Comparison of ENCODE assay signal across 9 mouse cellular contexts in the genomic region with DNA sequence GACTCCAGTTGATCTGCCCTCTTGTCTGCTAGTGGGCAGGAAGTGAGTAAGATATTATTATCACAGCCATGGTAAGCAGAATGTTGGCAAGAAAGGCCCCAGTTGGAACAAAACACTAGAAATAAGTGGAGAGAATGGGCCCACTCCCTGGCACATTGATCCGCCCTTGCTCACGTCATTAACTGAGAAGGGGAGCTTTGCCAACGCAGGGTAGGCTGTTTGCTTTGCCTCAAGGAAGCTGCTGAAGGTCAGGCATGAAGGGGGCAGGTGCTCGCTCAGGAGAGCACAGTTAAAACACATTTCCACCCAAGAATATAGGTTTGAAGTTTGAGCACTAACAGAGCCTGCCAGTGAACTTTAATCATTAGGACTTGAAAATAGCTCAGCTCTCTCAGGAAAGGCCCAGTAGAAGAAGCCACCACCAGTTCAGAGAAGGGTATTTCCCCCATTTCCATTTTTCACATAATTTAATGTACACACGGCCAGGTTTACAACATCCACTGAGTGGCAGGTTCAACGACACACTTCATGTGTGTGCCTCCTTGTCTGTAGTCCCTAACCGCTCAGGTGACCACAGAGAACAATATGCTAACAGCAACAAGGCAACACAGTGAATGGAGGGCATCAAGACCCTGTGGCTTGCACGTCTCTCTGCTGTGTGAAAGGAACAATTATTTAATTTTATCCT.
DNase-seq lines count a peak whose midpoint lies in the region; ATAC-seq and TF ChIP-seq lines count a peak whose summit lies in the region.
"Had no signal": no experiment of that assay in that cellular context is flagged by ENCODE, and none has a peak within 500 bp of the region (broad histone marks: within the 10 kb centered on the region; RNA-seq: fewer than 3 reads in every experiment).

No protein-coding gene starts in this region.

- intact Hi-C loops in gastrocnemius, adult 2 months (cut with DNase I): no loop called here

- no peaks in the 10 kb centered on the region for H3K27me3 ChIP-seq in intestine, embryonic 14.5 days (replicated peaks; ENCODE audit: control insufficient read depth, insufficient read depth, low read length)
- H3K27me3 ChIP-seq: midbrain, embryonic 15.5 days had no signal

- H3K4me2 ChIP-seq in intestine, embryonic 14.5 days (ENCODE audit: low read length): peak overlapping the region; percentile 40
- H3K4me2 ChIP-seq: midbrain, embryonic 15.5 days had no signal

- no peaks in the 10 kb centered on the region for H3K36me3 ChIP-seq in intestine, embryonic 14.5 days (ENCODE audit: control insufficient read depth, insufficient read depth, low read length)
- H3K36me3 ChIP-seq: midbrain, embryonic 15.5 days had no signal

- WGBS in intestine, embryonic 14.5 days: 58% methylated on average over 8 of the region's 8 CpGs

- H3K9ac ChIP-seq in intestine, embryonic 14.5 days (ENCODE audit: low read length): peak overlapping the region; percentile 21; the same call in 1 of the 2 replicates
- H3K9ac ChIP-seq: midbrain, embryonic 15.5 days had no signal

- no peak for TF ChIP-seq CTCF in gastrocnemius, adult 2 months (IDR thresholded peaks at IDR 0.05)

- H3K4me3 ChIP-seq in gastrocnemius, adult 2 months: no peak overlapping the region
- H3K4me3 ChIP-seq in intestine, embryonic 14.5 days (ENCODE audit: low read depth, low read length): peak overlapping the region; percentile 23
- H3K4me3 ChIP-seq: midbrain, embryonic 15.5 days had no signal

- H3K9me3 ChIP-seq in intestine, embryonic 14.5 days (ENCODE audit: control insufficient read depth, low read length): no peaks in the 10 kb centered on the region
- H3K9me3 ChIP-seq: midbrain, embryonic 15.5 days had no signal

- peak overlapping the region; percentile 20 for H3K27ac ChIP-seq in gastrocnemius, adult 2 months
- H3K27ac ChIP-seq in intestine, embryonic 14.5 days (ENCODE audit: low read depth): peak overlapping the region; percentile 77
- H3K27ac ChIP-seq: midbrain, embryonic 15.5 days had no signal

- H3K4me1 ChIP-seq in intestine, embryonic 14.5 days (replicated peaks; ENCODE audit: control insufficient read depth, insufficient read depth, low read length): peaks cover 34% of the 10 kb centered on the region
- H3K4me1 ChIP-seq: midbrain, embryonic 15.5 days had no signal

- no peak for ATAC-seq in intestine, embryonic 14.5 days (replicated peaks; ENCODE audit: low FRiP score, low TSS enrichment, low read depth)
- ATAC-seq: midbrain, embryonic 15.5 days had no signal

- DNase-seq in gastrocnemius, adult 2 months: no peak
- DNase-seq in gastrocnemius, adult 18-20 months (ENCODE audit: low spot score): no peak
- peak; percentile 40 to 44 for DNase-seq in CD8-positive naive resting alpha-beta T cell, adult 2 months (ENCODE audit: low read depth in 2 of 2, low spot score in 2 of 2)
- no peak for DNase-seq in intestine, embryonic 14.5 days (ENCODE audit: low spot score)
- DNase-seq in lung, postnatal 25 days (ENCODE audit: low spot score): peak; percentile 89
- DNase-seq in adipocyte (ENCODE audit: low spot score): no peak
- DNase-seq in thymus, postnatal 14 days: no peak
- DNase-seq in layer of hippocampus, adult 9-11 months: no peak

Comparison
In these comparisons a context has a peak if more than half of its experiments do, and no peak if none do; other contexts are left out.
1. DNase-seq: peak in CD8-positive naive resting alpha-beta T cell, adult 2 months (2 of 2) and lung, postnatal 25 days (single experiment); none in gastrocnemius, adult 2 months (single experiment), gastrocnemius, adult 18-20 months (single experiment), intestine, embryonic 14.5 days (single experiment), adipocyte (single experiment), thymus, postnatal 14 days (single experiment) and layer of hippocampus, adult 9-11 months (single experiment).